Mouse (Mus musculus) forebrain, embryonic 16.5 days (tissue): Measurements from ENCODE around the gene Eef1akmt1. TPM values are rescaled to one million over a fixed set of nuclear protein-coding genes. Genes with fewer than 3 reads are reported as not detected.

Source experiments
- ATAC-seq: fragments of 200-750 bp; cut with Nextera tagmentation; 2 replicates; pipeline ENCODE4 v1.8.0; 2017; ENCODE audit warnings: mild to moderate bottlenecking, moderate library complexity
- H3K27ac ChIP-seq: fragments of 300-500 bp; sonication (generic); 2 replicates; pipeline ENCODE4 v1.5.1; 2014; ENCODE audit warnings: low read length, control low read depth
- H3K27me3 ChIP-seq: fragments of 300-500 bp; sonication (generic); replicated peaks from 2 replicates; pipeline ENCODE4 v1.6.1; 2014; ENCODE audit warnings: low read length; ENCODE audit not compliant: control insufficient read depth, insufficient read depth
- H3K36me3 ChIP-seq: fragments of 300-500 bp; sonication (generic); 2 replicates; pipeline ENCODE4 v1.6.1; 2014; ENCODE audit not compliant: control insufficient read depth, insufficient read depth
- H3K4me1 ChIP-seq: fragments of 300-500 bp; sonication (generic); replicated peaks from 2 replicates; pipeline ENCODE4 v1.6.1; 2014; ENCODE audit warnings: low read length; ENCODE audit not compliant: control insufficient read depth, insufficient read depth
- H3K4me2 ChIP-seq: fragments of 300-500 bp; sonication (generic); 2 replicates; pipeline ENCODE4 v1.6.1; 2014; ENCODE audit warnings: mild to moderate bottlenecking, low read length, control low read depth
- H3K4me3 ChIP-seq: fragments of 300-500 bp; sonication (generic); replicated peaks from 2 replicates; pipeline ENCODE4 v1.5.1; 2014; ENCODE audit warnings: mild to moderate bottlenecking, low read length, control low read depth
- H3K9ac ChIP-seq: fragments of 300-500 bp; sonication (generic); replicated peaks from 2 replicates; pipeline ENCODE4 v1.6.1; 2014; ENCODE audit warnings: low read depth, low read length, control low read depth
- H3K9me3 ChIP-seq: fragments of 300-500 bp; sonication (generic); 2 replicates; pipeline ENCODE4 v1.6.1; 2016; ENCODE audit warnings: low read length; ENCODE audit not compliant: control insufficient read depth
- WGBS: fragments of 180-500 bp; shearing (Covaris S2); extraction: QIAGEN DNeasy Blood & Tissue Kit; methylation state at CpG from one replicate; pipeline ENCODE4 v1.1.7; 2014; 5-methylcytosine and 5-hydroxymethylcytosine counted together
- polyA plus RNA-seq: library from polyadenylated mRNA; unstranded; fragments of >200 nt; fragmentation: Nextera tagmentation; extraction: Ambion mirVana; gene quantifications from 2 replicates; pipeline ENCODE4 v1.2.1, GENCODE M21; 2015

Eef1akmt1 gene
- polyA plus RNA-seq, 1 experiment from 2014 or later, result 103 TPM

DNA sequence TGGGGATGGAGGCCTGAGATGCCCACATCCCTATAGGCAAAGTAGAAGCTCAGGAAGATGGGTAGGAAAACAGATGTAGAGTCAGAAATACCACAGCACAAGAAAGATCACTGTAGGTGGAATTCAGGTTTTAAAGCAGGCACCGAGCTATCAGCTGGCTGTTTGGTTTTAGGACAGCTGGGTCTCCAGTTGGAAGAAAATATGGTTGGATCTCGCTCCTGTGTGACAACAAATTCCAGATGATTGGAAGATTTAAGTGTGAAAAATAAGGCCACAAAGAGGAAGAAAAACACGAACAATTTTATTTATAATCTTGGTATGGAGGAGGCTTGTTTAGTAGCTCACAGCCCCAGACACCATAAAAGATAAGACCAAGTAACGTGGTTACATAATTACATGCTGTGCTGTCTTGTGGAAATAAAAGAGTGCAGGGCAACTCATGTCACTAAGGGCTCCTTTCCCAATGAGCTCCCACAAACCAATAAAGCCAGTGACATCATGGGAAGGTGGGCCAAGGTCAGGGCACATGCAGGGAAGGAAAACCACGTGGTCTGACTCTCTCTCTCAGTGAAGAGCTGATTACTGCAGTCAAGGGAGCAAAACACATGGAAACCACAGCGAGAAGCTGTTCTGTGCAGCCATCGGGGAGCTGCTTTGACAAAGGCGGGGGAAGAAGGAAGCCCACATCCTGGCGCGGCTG lies 42.2 kb downstream of the Eef1akmt1 start:
- ATAC-seq, result no peak
- Histone ChIP-seq H3K4me2 (no peak overlapping the region), H3K27me3 (no peaks in the 10 kb centered on the region), H3K36me3 (no peaks in the 10 kb centered on the region), H3K4me3 (no peak overlapping the region), H3K9ac (no peak overlapping the region), H3K27ac (no peak overlapping the region), H3K4me1 (peaks cover 12% of the 10 kb centered on the region), H3K9me3 (no peaks in the 10 kb centered on the region)
- 48% methylated on average over 10 of the region's 10 CpGs for WGBS

DNA sequence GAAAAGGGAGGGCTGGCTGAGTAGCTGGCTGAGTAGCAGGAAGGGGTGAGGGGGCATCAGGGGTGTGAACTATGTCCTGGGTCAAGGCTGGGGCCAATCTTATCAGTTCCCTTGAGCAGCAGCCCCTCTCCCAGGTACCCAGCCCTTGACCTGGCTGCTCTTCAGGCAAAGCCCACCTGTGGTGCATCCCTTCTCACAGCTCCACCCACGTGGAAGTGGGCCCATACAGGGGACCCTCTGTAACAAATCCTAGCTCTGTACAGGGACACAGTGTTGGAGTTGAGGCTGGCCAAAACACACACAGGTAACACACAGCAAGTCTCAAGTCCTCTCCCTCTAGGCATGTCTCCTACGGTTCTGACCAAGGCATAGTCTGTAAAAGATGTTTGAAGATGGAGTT lies 43.8 kb downstream of the Eef1akmt1 start:
- Histone ChIP-seq H3K27ac (no peak overlapping the region), H3K9ac (no peak overlapping the region), H3K36me3 (no peaks in the 10 kb centered on the region), H3K9me3 (no peaks in the 10 kb centered on the region), H3K4me3 (no peak overlapping the region), H3K4me2 (no peak overlapping the region), H3K4me1 (peaks cover 9% of the 10 kb centered on the region), H3K27me3 (no peaks in the 10 kb centered on the region)
- ATAC-seq, result no peak
- WGBS, result 50% methylated on average over 2 of the region's 2 CpGs

DNA sequence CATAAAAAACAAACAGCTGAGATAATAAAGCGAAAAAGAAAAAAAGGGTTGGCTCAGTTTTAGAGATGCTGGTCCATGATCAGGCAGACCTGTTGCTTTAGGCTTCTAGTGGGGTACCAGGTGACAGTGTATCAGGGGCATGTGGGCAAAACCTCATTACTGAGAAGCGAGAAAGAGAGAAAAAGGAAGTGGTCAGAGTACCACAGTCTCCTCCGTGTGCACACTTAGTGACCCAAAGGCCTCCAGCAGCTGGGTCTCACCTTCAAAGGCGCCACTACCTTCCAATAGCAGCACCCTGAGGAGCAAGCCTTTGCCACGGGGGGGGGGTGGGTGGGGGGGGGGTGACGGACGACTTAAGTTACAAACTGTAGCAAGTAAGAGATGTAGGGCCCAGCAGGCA lies 44.3 kb downstream of the Eef1akmt1 start:
- WGBS, result 55% methylated on average over 7 of the region's 7 CpGs
- ATAC-seq, result no peak
- Histone ChIP-seq H3K27ac (no peak overlapping the region), H3K9ac (no peak overlapping the region), H3K4me2 (no peak overlapping the region), H3K36me3 (no peaks in the 10 kb centered on the region), H3K9me3 (no peaks in the 10 kb centered on the region), H3K4me3 (no peak overlapping the region), H3K27me3 (no peaks in the 10 kb centered on the region), H3K4me1 (peaks cover 9% of the 10 kb centered on the region)

DNA sequence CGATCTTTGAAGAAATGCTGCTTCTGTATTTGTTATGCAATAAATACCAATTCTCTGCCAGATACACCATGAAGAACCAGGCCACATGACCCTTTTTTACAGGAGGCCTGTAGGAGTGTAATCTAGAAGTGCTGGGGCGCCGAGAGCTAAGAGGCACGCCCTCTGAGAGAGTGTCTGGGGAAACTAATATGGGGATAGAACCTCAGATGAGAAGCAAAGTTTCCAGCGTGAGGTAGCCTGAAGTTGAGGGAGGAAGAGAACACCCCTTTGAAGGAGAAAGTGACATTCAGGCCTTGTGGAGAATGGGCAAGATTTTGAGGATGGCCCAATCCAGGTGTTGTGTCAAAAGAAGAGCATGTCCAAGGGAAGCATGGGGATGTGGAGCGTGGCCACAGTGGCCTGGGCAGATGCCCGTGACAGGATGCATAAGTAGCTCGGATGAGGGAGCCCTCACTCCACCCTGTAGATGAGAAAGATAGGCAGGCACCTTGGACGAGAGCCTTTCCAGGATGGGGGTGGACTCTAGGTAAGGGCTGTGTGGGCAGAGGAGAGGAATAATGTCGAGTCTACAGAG lies 45.3 kb downstream of the Eef1akmt1 start:
- Histone ChIP-seq H3K4me3 (peak overlapping the region; percentile 77), H3K9me3 (no peaks in the 10 kb centered on the region), H3K9ac (no peak overlapping the region), H3K27me3 (no peaks in the 10 kb centered on the region), H3K4me1 (peaks cover 9% of the 10 kb centered on the region), H3K4me2 (peak overlapping the region; percentile 61), H3K27ac (no peak overlapping the region), H3K36me3 (no peaks in the 10 kb centered on the region)
- ATAC-seq, result peak; percentile 14
- WGBS, result 56% methylated on average over 10 of the region's 10 CpGs

DNA sequence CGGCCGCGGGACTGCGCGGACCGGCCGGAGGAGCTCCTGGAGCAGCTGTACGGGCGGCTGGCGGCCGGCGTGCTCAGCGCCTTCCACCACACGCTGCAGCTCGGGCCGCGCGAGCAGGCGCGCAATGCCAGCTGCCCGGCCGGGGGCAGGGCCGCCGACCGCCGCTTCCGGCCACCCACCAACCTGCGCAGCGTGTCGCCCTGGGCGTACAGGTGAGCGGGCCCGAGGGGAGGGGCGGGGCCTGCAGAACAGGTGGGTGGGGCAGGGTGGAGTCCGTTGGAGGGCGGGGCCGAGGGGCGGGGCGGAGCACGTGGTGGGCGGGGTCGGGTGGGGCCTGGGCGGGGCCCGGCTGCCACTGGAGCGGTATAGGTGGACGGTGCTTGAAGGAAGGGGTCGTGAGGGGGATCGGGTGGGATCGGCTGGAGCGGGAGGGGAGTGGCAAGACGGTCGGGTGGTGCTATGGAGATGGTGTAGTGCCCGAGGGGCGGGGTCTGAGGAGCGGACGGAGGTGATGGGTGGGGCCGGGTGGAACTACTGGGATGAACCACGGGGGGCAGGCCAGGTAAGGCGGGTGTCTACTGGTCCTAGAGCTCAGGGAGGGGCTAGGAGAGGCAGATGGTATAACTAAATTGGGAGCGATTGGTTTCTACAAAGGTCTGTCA lies 45.9 kb downstream of the Eef1akmt1 start:
- Histone ChIP-seq H3K27ac (peak overlapping the region; percentile 50; the same call in 1 of the 2 replicates), H3K9ac (peak overlapping the region; percentile 80), H3K9me3 (no peaks in the 10 kb centered on the region), H3K27me3 (no peaks in the 10 kb centered on the region), H3K36me3 (no peaks in the 10 kb centered on the region), H3K4me2 (peak overlapping the region; percentile 61), H3K4me3 (peak overlapping the region; percentile 77), H3K4me1 (peaks cover 9% of the 10 kb centered on the region)
- peak; percentile 76 for ATAC-seq
- 2% methylated on average over 44 of the region's 60 CpGs for WGBS

DNA sequence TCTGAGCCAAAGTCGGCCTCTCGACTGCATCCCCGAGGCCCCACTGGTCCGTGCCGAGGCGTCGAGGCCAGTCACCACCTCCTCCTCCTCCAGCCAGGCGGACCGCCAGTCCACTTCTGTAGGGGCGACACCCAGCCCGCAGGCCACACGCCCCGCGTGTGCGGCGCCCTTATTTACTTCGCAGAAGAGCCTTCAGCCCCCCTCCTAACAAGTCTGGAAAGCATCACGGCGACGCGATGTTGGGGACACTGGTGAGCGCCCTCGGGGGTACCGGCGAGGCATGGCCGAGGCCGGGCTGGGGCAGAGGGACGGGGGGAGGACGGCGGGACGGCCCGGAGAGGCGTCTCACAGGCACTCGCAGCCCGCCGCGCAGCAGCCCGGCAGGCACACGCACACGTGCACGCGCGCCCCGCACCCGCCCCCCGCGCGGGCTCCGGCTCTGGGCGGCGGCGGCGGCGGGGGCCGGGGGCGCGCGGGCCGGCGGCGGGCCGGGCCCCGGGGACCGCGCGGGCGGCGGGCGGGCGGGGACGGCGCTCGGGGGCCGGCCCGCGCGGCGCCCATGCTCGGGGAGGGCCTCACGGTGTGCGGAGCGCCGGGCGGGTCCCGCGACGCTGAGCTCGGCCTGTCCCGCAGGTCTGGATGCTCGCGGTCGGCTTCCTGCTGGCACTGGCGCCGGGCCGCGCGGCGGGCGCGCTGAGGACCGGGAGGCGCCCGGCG lies 46.6 kb downstream of the Eef1akmt1 start, which contains the start of gene Il17d:
Gene Il17d, plus strand, starts transcription at position 107 of the 717 bp plus-strand sequence.
- Histone ChIP-seq H3K4me3 (peak within 1 kb of the TSS; percentile 77), H3K36me3 (no peaks in the 10 kb centered on the region), H3K4me2 (peak within 1 kb of the TSS; percentile 80), H3K9me3 (no peaks in the 10 kb centered on the region), H3K27ac (peak within 1 kb of the TSS; percentile 50; the same call in 1 of the 2 replicates), H3K27me3 (no peaks in the 10 kb centered on the region), H3K9ac (peak within 1 kb of the TSS; percentile 80), H3K4me1 (peaks cover 9% of the 10 kb centered on the region)
- ATAC-seq, result peak; percentile 60
- WGBS, result under 1% methylated on average over 77 of the region's 104 CpGs

DNA sequence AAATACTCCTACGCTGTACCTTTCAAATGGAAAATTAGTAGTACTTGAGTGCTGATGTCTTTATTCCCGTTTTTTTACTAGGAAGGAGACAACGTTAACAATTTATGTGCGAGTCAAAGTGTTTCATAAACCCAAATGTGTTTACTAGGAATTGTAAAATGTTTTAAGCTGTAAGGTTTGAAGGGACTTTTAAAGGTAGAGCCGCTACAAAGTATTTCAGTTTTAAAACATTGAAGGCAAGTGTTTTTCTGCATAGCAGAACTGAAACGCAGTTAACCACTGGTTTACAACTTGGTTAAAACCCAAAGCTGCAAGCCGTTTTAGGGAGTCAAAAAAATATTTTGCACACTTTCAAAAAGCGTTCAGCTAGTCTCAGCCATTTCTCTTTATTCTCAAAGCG lies 47.6 kb downstream of the Eef1akmt1 start:
- Histone ChIP-seq H3K4me2 (no peak overlapping the region), H3K4me3 (no peak overlapping the region), H3K27ac (no peak overlapping the region), H3K4me1 (peaks cover 9% of the 10 kb centered on the region), H3K9me3 (no peaks in the 10 kb centered on the region), H3K36me3 (no peaks in the 10 kb centered on the region), H3K27me3 (no peaks in the 10 kb centered on the region), H3K9ac (no peak overlapping the region)
- no peak for ATAC-seq
- WGBS, result 60% methylated on average over 9 of the region's 9 CpGs

DNA sequence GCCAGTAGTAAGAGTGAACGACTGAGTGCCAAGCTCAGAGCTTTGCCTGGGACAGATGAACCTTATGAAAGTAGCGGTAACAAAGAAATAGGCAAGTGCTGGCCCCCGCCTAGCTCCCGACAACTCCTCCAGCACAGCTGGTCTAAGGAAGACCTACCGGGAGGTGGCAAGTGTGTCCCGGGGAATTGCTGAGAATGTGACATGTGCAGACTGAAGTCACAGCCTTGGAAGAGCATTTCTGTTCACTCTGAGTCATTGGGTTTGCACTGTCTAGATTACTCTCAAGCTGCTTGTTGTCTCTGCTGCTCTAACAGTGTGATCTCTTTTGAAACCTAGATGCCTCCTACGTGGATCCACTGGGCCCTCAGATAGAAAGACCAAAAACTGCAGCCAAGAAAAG lies 54.4 kb downstream of the Eef1akmt1 start:
- WGBS, result 90% methylated on average over 7 of the region's 7 CpGs
- Histone ChIP-seq H3K4me3 (no peak overlapping the region), H3K9me3 (no peaks in the 10 kb centered on the region), H3K27me3 (no peaks in the 10 kb centered on the region), H3K4me2 (no peak overlapping the region), H3K9ac (no peak overlapping the region), H3K36me3 (no peaks in the 10 kb centered on the region), H3K27ac (no peak overlapping the region), H3K4me1 (no peaks in the 10 kb centered on the region)
- ATAC-seq, result no peak

DNA sequence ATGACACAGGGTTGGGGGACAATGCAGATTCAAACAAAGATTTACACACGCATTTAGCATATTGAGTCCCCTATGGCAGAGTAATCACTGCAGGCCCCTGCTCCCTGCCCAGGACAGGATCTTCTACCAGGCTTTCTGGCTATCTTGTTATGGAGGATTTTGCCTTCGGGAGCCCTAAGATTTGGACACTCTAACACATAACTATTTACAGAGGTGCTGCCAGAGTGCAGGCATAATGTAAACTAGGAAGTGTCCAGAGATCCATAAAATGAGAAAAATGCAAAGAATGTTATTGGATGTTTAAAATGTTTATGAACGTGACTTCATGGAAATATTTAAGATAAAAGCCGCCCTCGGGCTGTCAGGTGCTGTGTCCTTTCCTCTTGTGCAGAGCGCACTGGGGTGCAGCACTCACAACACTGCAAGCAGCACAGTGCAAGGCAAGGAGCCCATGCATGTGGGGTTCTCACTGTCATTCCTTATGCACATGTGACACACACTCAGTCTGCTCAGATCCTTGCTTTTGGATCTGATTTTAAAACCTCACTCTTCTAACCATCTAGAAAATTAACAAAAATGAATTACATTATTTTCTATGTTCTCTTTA lies 56.2 kb downstream of the Eef1akmt1 start:
- no peak overlapping the region for H3K27ac ChIP-seq
- no peaks in the 10 kb centered on the region for H3K4me1 ChIP-seq
- no peak for ATAC-seq
- no peak overlapping the region for H3K4me3 ChIP-seq
- no peak overlapping the region for H3K9ac ChIP-seq
- 88% methylated on average over 6 of the region's 6 CpGs for WGBS
- H3K9me3 ChIP-seq, result no peaks in the 10 kb centered on the region
- no peaks in the 10 kb centered on the region for H3K27me3 ChIP-seq
- H3K36me3 ChIP-seq, result no peaks in the 10 kb centered on the region
- H3K4me2 ChIP-seq, result no peak overlapping the region
